Mouse (Mus musculus): ENCODE measurements around the gene Cabp1.

DNA sequence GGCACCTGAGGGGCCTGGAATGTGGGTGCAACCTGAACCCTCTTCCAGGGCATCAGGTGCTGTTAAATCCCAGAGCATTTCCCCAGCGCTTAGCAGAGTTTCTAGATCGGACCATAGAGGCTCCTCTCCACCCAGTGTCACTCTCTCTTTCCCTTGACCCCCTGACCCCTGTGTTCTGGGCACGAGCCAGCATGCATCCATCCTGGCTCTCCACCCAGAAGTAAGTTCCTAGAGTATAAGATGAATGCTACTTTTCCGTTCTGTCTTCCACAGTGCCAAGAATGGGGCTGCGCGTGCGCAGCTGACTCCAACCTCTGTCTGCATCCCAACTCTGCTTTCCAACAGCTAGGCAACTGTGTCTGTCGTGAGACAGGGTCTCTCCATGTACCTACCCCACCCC, 24.0 kb downstream of the Cabp1 start:
- no peak for TF ChIP-seq CTCF (IDR thresholded peaks at IDR 0.05)
- TF ChIP-seq EP300 (IDR thresholded peaks at IDR 0.05; ENCODE audit: insufficient read depth, low read depth, low read length) = no peak
- no peak for TF ChIP-seq POLR2A (IDR thresholded peaks at IDR 0.05; ENCODE audit: insufficient read depth, low read depth, low read length)

Data from heart, adult 2 months (tissue).